Mouse (Mus musculus) stomach, embryonic 15.5 days (tissue): ENCODE data around the gene Alox12e. TPM values are rescaled to one million over a fixed set of nuclear protein-coding genes. Genes with fewer than 3 reads are reported as not detected.
"Not testable (repeated sequence)": the region's sequence is repeated elsewhere in the genome, so short reads cannot be mapped to it uniquely, and the experiment has no call there.

Experiments used
- ATAC-seq: fragments of 200-750 bp; cut with Nextera tagmentation; 2 replicates; pipeline ENCODE4 v1.8.0; 2017; ENCODE audit warnings: low read depth, moderate number of reproducible peaks, moderate TSS enrichment; ENCODE audit not compliant: insufficient read depth, low FRiP score
- H3K27ac ChIP-seq: fragments of 300-500 bp; sonication (generic); 2 replicates; pipeline ENCODE4 v1.5.1; 2015; ENCODE audit warnings: mild to moderate bottlenecking, inconsistent platforms
- H3K27me3 ChIP-seq: fragments of 300-500 bp; sonication (generic); replicated peaks from 2 replicates; pipeline ENCODE4 v1.6.1; 2015; ENCODE audit warnings: inconsistent platforms
- H3K36me3 ChIP-seq: fragments of 300-500 bp; sonication (generic); 2 replicates; pipeline ENCODE4 v1.6.1; 2015; ENCODE audit warnings: inconsistent platforms
- H3K4me1 ChIP-seq: fragments of 300-500 bp; sonication (generic); 2 replicates; pipeline ENCODE4 v1.6.1; 2015; ENCODE audit warnings: inconsistent platforms
- H3K4me2 ChIP-seq: fragments of 300-500 bp; sonication (generic); 2 replicates; pipeline ENCODE4 v1.6.1; 2015; ENCODE audit warnings: mild to moderate bottlenecking, inconsistent platforms
- H3K4me3 ChIP-seq: fragments of 300-500 bp; sonication (generic); replicated peaks from 2 replicates; pipeline ENCODE4 v1.5.1; 2015; ENCODE audit warnings: inconsistent platforms
- H3K9ac ChIP-seq: fragments of 300-500 bp; sonication (generic); 2 replicates; pipeline ENCODE4 v1.6.1; 2015; ENCODE audit warnings: inconsistent platforms
- H3K9me3 ChIP-seq: fragments of 300-500 bp; sonication (generic); 2 replicates; pipeline ENCODE4 v1.6.1; 2016; ENCODE audit warnings: inconsistent platforms
- WGBS: fragments of 180-500 bp; shearing (Covaris S2); methylation state at CpG from one replicate; pipeline ENCODE4 v1.1.7; 2015; 5-methylcytosine and 5-hydroxymethylcytosine counted together
- polyA plus RNA-seq: library from polyadenylated mRNA; unstranded; fragments of >200 nt; fragmentation: Nextera tagmentation; extraction: Ambion mirVana; gene quantifications from 2 replicates; pipeline ENCODE4 v1.2.1, GENCODE M21; 2015

Gene Alox12e
- polyA plus RNA-seq, result 0.06 TPM in 1 of 2 replicates, not detected in the other

- WGBS, result 23% methylated on average over 7 of the region's 7 CpGs
- Histone ChIP-seq H3K4me3 (0 out of 2 replicates have a peak within 1 kb of the TSS, but pooled peaks have one; percentile 8), H3K4me1 (no peaks in the 10 kb centered on the region), H3K9me3 (no peaks in the 10 kb centered on the region), H3K27ac (no peak within 1 kb of the TSS), H3K9ac (no peak within 1 kb of the TSS), H3K27me3 (peaks cover 43% of the 10 kb centered on the region), H3K4me2 (peak within 1 kb of the TSS; percentile 34), H3K36me3 (no peaks in the 10 kb centered on the region)
- ATAC-seq, result no peak
These were observed at the start of gene Alox12e for GRCm38 (mm10) chr11:70322528-70322927. Gene Alox12e, minus strand, starts transcription at chr11:70322628.

GRCm38 (mm10) chr11:70368626-70369025 lies 46.2 kb upstream of the Alox12e start:
- H3K9me3 ChIP-seq, H3K9ac ChIP-seq, H3K4me3 ChIP-seq, H3K36me3 ChIP-seq, ATAC-seq, H3K27ac ChIP-seq, H3K27me3 ChIP-seq, H3K4me1 ChIP-seq, H3K4me2 ChIP-seq: not testable (repeated sequence)
- WGBS, result 76% methylated on average over 2 of the region's 2 CpGs

- WGBS, result 76% methylated on average over 6 of the region's 6 CpGs
- not testable (repeated sequence) for H3K9me3 ChIP-seq, ATAC-seq, H3K4me2 ChIP-seq, H3K27ac ChIP-seq, H3K4me1 ChIP-seq, H3K27me3 ChIP-seq, H3K36me3 ChIP-seq, H3K9ac ChIP-seq, H3K4me3 ChIP-seq
These were observed 45.3 kb upstream of the Alox12e start for GRCm38 (mm10) chr11:70367701-70368100.

- Histone ChIP-seq H3K4me2 (peak within 1 kb of the TSS; percentile 64), H3K27me3 (peaks cover 43% of the 10 kb centered on the region), H3K36me3 (no peaks in the 10 kb centered on the region), H3K4me1 (0 out of 2 replicates have a peak, but pooled peaks cover 10% of the 10 kb centered on the region), H3K9me3 (no peaks in the 10 kb centered on the region), H3K27ac (no peak within 1 kb of the TSS), H3K4me3 (peak within 1 kb of the TSS; percentile 33), H3K9ac (no peak within 1 kb of the TSS)
- WGBS, result 1% methylated on average over 19 of the region's 19 CpGs
- no peak for ATAC-seq
These were observed 29.4 kb upstream of the Alox12e start, which contains the start of gene Alox15 for GRCm38 (mm10) chr11:70351868-70352267. Gene Alox15, minus strand, starts transcription at chr11:70352031.

GRCm38 (mm10) chr11:70348630-70349029 lies 26.2 kb upstream of the Alox12e start:
- Histone ChIP-seq H3K4me3 (no peak overlapping the region), H3K36me3 (no peaks in the 10 kb centered on the region), H3K27ac (no peak overlapping the region), H3K27me3 (peaks cover 43% of the 10 kb centered on the region), H3K9me3 (no peaks in the 10 kb centered on the region), H3K9ac (no peak overlapping the region), H3K4me1 (0 out of 2 replicates have a peak, but pooled peaks cover 10% of the 10 kb centered on the region), H3K4me2 (no peak overlapping the region)
- ATAC-seq, result no peak
- WGBS, result 83% methylated on average over 9 of the region's 9 CpGs

GRCm38 (mm10) chr11:70347861-70348260 lies 25.4 kb upstream of the Alox12e start:
- 77% methylated on average over 10 of the region's 10 CpGs for WGBS
- H3K9ac ChIP-seq, result no peak overlapping the region
- H3K4me2 ChIP-seq, result no peak overlapping the region
- no peaks in the 10 kb centered on the region for H3K36me3 ChIP-seq
- no peak for ATAC-seq
- no peak overlapping the region for H3K4me3 ChIP-seq
- no peak overlapping the region for H3K27ac ChIP-seq
- H3K9me3 ChIP-seq, result no peaks in the 10 kb centered on the region
- H3K4me1 ChIP-seq, result 0 out of 2 replicates have a peak, but pooled peaks cover 10% of the 10 kb centered on the region
- H3K27me3 ChIP-seq, result peaks cover 36% of the 10 kb centered on the region

- Histone ChIP-seq H3K27ac (no peak overlapping the region), H3K4me1 (no peaks in the 10 kb centered on the region), H3K4me2 (no peak overlapping the region), H3K36me3 (no peaks in the 10 kb centered on the region), H3K9ac (no peak overlapping the region), H3K27me3 (peaks cover 16% of the 10 kb centered on the region; the same call in 1 of the 2 replicates), H3K4me3 (no peak overlapping the region), H3K9me3 (no peaks in the 10 kb centered on the region)
- WGBS, result 80% methylated on average over 8 of the region's 8 CpGs
- no peak for ATAC-seq
These were observed 23.1 kb upstream of the Alox12e start for GRCm38 (mm10) chr11:70345546-70345945.

GRCm38 (mm10) chr11:70345061-70345460 lies 22.6 kb upstream of the Alox12e start:
- no peaks in the 10 kb centered on the region for H3K36me3 ChIP-seq
- H3K27me3 ChIP-seq, result peaks cover 14% of the 10 kb centered on the region; the same call in 1 of the 2 replicates
- no peak overlapping the region for H3K4me3 ChIP-seq
- WGBS, result 74% methylated on average over 10 of the region's 10 CpGs
- H3K9ac ChIP-seq, result no peak overlapping the region
- H3K9me3 ChIP-seq, result no peaks in the 10 kb centered on the region
- ATAC-seq, result no peak
- no peak overlapping the region for H3K27ac ChIP-seq
- H3K4me2 ChIP-seq, result no peak overlapping the region
- H3K4me1 ChIP-seq, result no peaks in the 10 kb centered on the region

GRCm38 (mm10) chr11:70339481-70339880 lies 17.1 kb upstream of the Alox12e start:
- Histone ChIP-seq H3K36me3 (no peaks in the 10 kb centered on the region), H3K27me3 (no peaks in the 10 kb centered on the region), H3K9me3 (no peaks in the 10 kb centered on the region), H3K4me1 (no peaks in the 10 kb centered on the region), H3K27ac (no peak overlapping the region), H3K4me3 (no peak overlapping the region), H3K9ac (no peak overlapping the region), H3K4me2 (no peak overlapping the region)
- ATAC-seq, result no peak
- 24% methylated on average over 7 of the region's 7 CpGs for WGBS

GRCm38 (mm10) chr11:70334477-70334876 lies 12.0 kb upstream of the Alox12e start:
- ATAC-seq, result no peak
- Histone ChIP-seq H3K4me2 (no peak overlapping the region), H3K9ac (no peak overlapping the region), H3K4me3 (no peak overlapping the region), H3K36me3 (no peaks in the 10 kb centered on the region), H3K27ac (no peak overlapping the region), H3K4me1 (no peaks in the 10 kb centered on the region), H3K27me3 (no peaks in the 10 kb centered on the region), H3K9me3 (no peaks in the 10 kb centered on the region)
- WGBS, result 27% methylated on average over 4 of the region's 4 CpGs

- Histone ChIP-seq H3K36me3 (no peaks in the 10 kb centered on the region), H3K27me3 (peaks cover 34% of the 10 kb centered on the region), H3K27ac (no peak overlapping the region), H3K4me3 (no peak overlapping the region), H3K9me3 (no peaks in the 10 kb centered on the region), H3K4me1 (no peaks in the 10 kb centered on the region), H3K4me2 (no peak overlapping the region), H3K9ac (no peak overlapping the region)
- no peak for ATAC-seq
- 82% methylated on average over 8 of the region's 8 CpGs for WGBS
These were observed 2.3 kb upstream of the Alox12e start for GRCm38 (mm10) chr11:70324726-70325125.

- no peak for ATAC-seq
- Histone ChIP-seq H3K4me3 (0 out of 2 replicates have a peak overlapping the region, but pooled peaks have one; percentile 8), H3K4me2 (peak overlapping the region; percentile 34), H3K9ac (no peak overlapping the region), H3K36me3 (no peaks in the 10 kb centered on the region), H3K9me3 (no peaks in the 10 kb centered on the region), H3K27me3 (peaks cover 43% of the 10 kb centered on the region), H3K4me1 (no peaks in the 10 kb centered on the region), H3K27ac (no peak overlapping the region)
- WGBS, result 2% methylated on average over 15 of the region's 15 CpGs
These were observed 764 bp downstream of the Alox12e start for GRCm38 (mm10) chr11:70321664-70322063.

GRCm38 (mm10) chr11:70319614-70320013 lies 2.8 kb downstream of the Alox12e start:
- Histone ChIP-seq H3K27me3 (peaks cover 43% of the 10 kb centered on the region), H3K4me1 (no peaks in the 10 kb centered on the region), H3K36me3 (no peaks in the 10 kb centered on the region), H3K27ac (no peak overlapping the region), H3K9me3 (no peaks in the 10 kb centered on the region), H3K4me2 (no peak overlapping the region), H3K9ac (no peak overlapping the region), H3K4me3 (no peak overlapping the region)
- WGBS, result 74% methylated on average over 12 of the region's 12 CpGs
- no peak for ATAC-seq
